Mouse (Mus musculus) spleen, adult 2 months (tissue): ENCODE measurements around the gene Ikzf1.

Experiments used
- CTCF ChIP-seq: fragments of 200-500 bp; IDR thresholded peaks from 2 replicates; pipeline ENCODE4 v1.5.1; 2011; ENCODE audit warnings: mild to moderate bottlenecking, inconsistent platforms; ENCODE audit not compliant: insufficient read depth, insufficient read length, insufficient replicate concordance; ENCODE audit errors: extremely low read depth
- POLR2A ChIP-seq: fragments of 200-500 bp; IDR thresholded peaks from 2 replicates; pipeline ENCODE4 v1.6.1; 2011; ENCODE audit warnings: low read depth, low read length, inconsistent platforms

- no peak for TF ChIP-seq CTCF
- no peak for TF ChIP-seq POLR2A
These were observed 27.2 kb upstream of the Ikzf1 start for GRCm38 (mm10) chr11:11657634-11658033.
